Mouse (Mus musculus) cerebellum, adult 2 months (tissue): ENCODE results near the gene Podxl. TPM values are rescaled to one million over a fixed set of nuclear protein-coding genes. Genes with fewer than 3 reads are reported as not detected.

Experiments used
- DNase-seq, 2 experiments: peaks; one replicate each; pipeline ENCODE4 v3.0.0; 2021
- H3K27ac ChIP-seq: fragments of 200-500 bp; 2 replicates; pipeline ENCODE4 v1.5.1; 2012; ENCODE audit warnings: low read length, control low read depth, inconsistent platforms; ENCODE audit not compliant: insufficient read depth
- H3K27me3 ChIP-seq: fragments of 200-500 bp; 2 replicates; pipeline ENCODE4 v1.6.1; 2012; ENCODE audit warnings: inconsistent platforms, mild to moderate bottlenecking, low read length, moderate library complexity; ENCODE audit not compliant: control insufficient read depth, insufficient read depth
- H3K4me1 ChIP-seq: fragments of 200-500 bp; 2 replicates; pipeline ENCODE4 v1.6.1; 2011; ENCODE audit warnings: low read length; ENCODE audit not compliant: control insufficient read depth, insufficient read depth
- H3K4me3 ChIP-seq: fragments of 200-500 bp; replicated peaks from 2 replicates; pipeline ENCODE3; 2011; ENCODE audit warnings: mild to moderate bottlenecking, low read depth, low read length, control low read depth; ENCODE audit not compliant: insufficient read depth
- CTCF ChIP-seq: fragments of 200-500 bp; IDR thresholded peaks from 2 replicates; pipeline ENCODE4 v1.5.1; 2011; ENCODE audit warnings: low read depth, mild to moderate bottlenecking, control low read depth, low read length, moderate library complexity, borderline replicate concordance; ENCODE audit not compliant: insufficient read depth
- POLR2A ChIP-seq: fragments of 200-500 bp; IDR thresholded peaks from 2 replicates; pipeline ENCODE4 v1.6.1; 2011; ENCODE audit warnings: low read length, control low read depth, borderline replicate concordance; ENCODE audit not compliant: insufficient read depth
- WGBS: fragments of 180-500 bp; shearing (Covaris S2); methylation state at CpG from one replicate; pipeline ENCODE4 v1.1.7; 2018; 5-methylcytosine and 5-hydroxymethylcytosine counted together
- polyA plus RNA-seq: library from polyadenylated mRNA; depleted of rRNA; stranded (reverse); fragments of >200 nt; gene quantifications from 2 replicates; pipeline ENCODE4 v1.2.3, GENCODE M21; 2012; rRNA removed

Gene Podxl
- 15.0 and 16.5 TPM in 2 replicates for polyA plus RNA-seq

- WGBS = 1% methylated on average over 87 of the region's 91 CpGs
- Histone ChIP-seq H3K4me1 (no peaks in the 10 kb centered on the region), H3K27me3 (peaks cover 4% of the 10 kb centered on the region; the same call in 1 of the 2 replicates), H3K27ac (no peak within 1 kb of the TSS), H3K4me3 (peak within 1 kb of the TSS; percentile 37)
- DNase-seq = peak; percentile 36 to 46
- TF ChIP-seq CTCF (no peak), POLR2A (no peak)
Observed at GRCm38 (mm10) chr6:31563235-31564181, at the start of gene Podxl. Gene Podxl, minus strand, starts transcription at chr6:31563981.

- no peak overlapping the region for H3K27ac ChIP-seq
- WGBS = 79% methylated on average over 17 of the region's 17 CpGs
- H3K27me3 ChIP-seq = no peaks in the 10 kb centered on the region
- no peak for TF ChIP-seq CTCF
- no peak for TF ChIP-seq POLR2A
- H3K4me1 ChIP-seq = no peaks in the 10 kb centered on the region
- DNase-seq = no peak
- no peak overlapping the region for H3K4me3 ChIP-seq
Observed at GRCm38 (mm10) chr6:31612560-31613270, 48.9 kb upstream of the Podxl start.

- WGBS = 89% methylated on average over 4 of the region's 4 CpGs
- H3K27ac ChIP-seq = no peak overlapping the region
- no peak for DNase-seq
- no peak for TF ChIP-seq CTCF
- TF ChIP-seq POLR2A = no peak
- H3K4me3 ChIP-seq = no peak overlapping the region
- no peaks in the 10 kb centered on the region for H3K4me1 ChIP-seq
- no peaks in the 10 kb centered on the region for H3K27me3 ChIP-seq
Observed at GRCm38 (mm10) chr6:31606429-31606828, 42.6 kb upstream of the Podxl start.

GRCm38 (mm10) chr6:31604629-31605265 is 41.0 kb upstream of the Podxl start:
- DNase-seq = peak in 1 of 2 experiments; percentile 10
- WGBS = 71% methylated on average over 7 of the region's 7 CpGs

GRCm38 (mm10) chr6:31602489-31602888 is 38.7 kb upstream of the Podxl start:
- 77% methylated on average over 4 of the region's 4 CpGs for WGBS
- H3K4me1 ChIP-seq = no peaks in the 10 kb centered on the region
- TF ChIP-seq POLR2A (no peak), CTCF (no peak)
- no peak for DNase-seq
- no peak overlapping the region for H3K27ac ChIP-seq
- no peak overlapping the region for H3K4me3 ChIP-seq
- no peaks in the 10 kb centered on the region; the same call in 1 of the 2 replicates for H3K27me3 ChIP-seq

More at GRCm38 (mm10) chr6:31604629-31605265, 41.0 kb upstream of the Podxl start:
- no peaks in the 10 kb centered on the region for H3K4me1 ChIP-seq
- no peaks in the 10 kb centered on the region; the same call in 1 of the 2 replicates for H3K27me3 ChIP-seq
- no peak for TF ChIP-seq CTCF
- TF ChIP-seq POLR2A = no peak
- no peak overlapping the region for H3K27ac ChIP-seq
- H3K4me3 ChIP-seq = no peak overlapping the region

- DNase-seq = no peak
- Histone ChIP-seq H3K4me3 (no peak overlapping the region), H3K4me1 (no peaks in the 10 kb centered on the region), H3K27ac (no peak overlapping the region), H3K27me3 (no peaks in the 10 kb centered on the region; the same call in 1 of the 2 replicates)
- 14% methylated on average over 3 of the region's 3 CpGs for WGBS
- TF ChIP-seq POLR2A (no peak), CTCF (no peak)
Observed at GRCm38 (mm10) chr6:31601131-31601530, 37.4 kb upstream of the Podxl start.

GRCm38 (mm10) chr6:31599863-31600262 is 36.1 kb upstream of the Podxl start:
- Histone ChIP-seq H3K27ac (no peak overlapping the region), H3K4me1 (no peaks in the 10 kb centered on the region), H3K27me3 (no peaks in the 10 kb centered on the region; the same call in 1 of the 2 replicates), H3K4me3 (no peak overlapping the region)
- 26% methylated on average over 3 of the region's 3 CpGs for WGBS
- TF ChIP-seq POLR2A (no peak), CTCF (no peak)
- DNase-seq = no peak
